ENCODE assay signal across 25 mouse cellular contexts in genomic region chr17:23825591-23825990, GRCm38 (mm10). TPM values are rescaled to one million over a fixed set of nuclear protein-coding genes. Genes with fewer than 3 reads are reported as not detected.
A peak's percentile ranks its signal among the peaks of the same experiment; 100 is the strongest.
DNase-seq lines count a peak whose midpoint lies in the region; ATAC-seq and TF ChIP-seq lines count a peak whose summit lies in the region.
"Had no signal": no experiment of that assay in that cellular context is flagged by ENCODE, and none has a peak within 500 bp of the region (broad histone marks: within the 10 kb centered on the region; RNA-seq: fewer than 3 reads in every experiment).

No protein-coding gene starts in this region.

- DNase-seq in gastrocnemius, adult 2 months: no peak
- no peak for DNase-seq in gastrocnemius, adult 8-10 months (ENCODE audit: low spot score in 2 of 2)
- no peak for DNase-seq in neural tube, embryonic 10.5 days (ENCODE audit: extremely low spot score, low spot score)
- DNase-seq in induced T-regulatory cell, adult 2 months (ENCODE audit: low read depth): peak; percentile 21
- DNase-seq in adrenal gland, adult 8-10 months: no peak
- DNase-seq in left cerebral cortex, adult 18-20 months (ENCODE audit: low spot score in 2 of 2): no peak
- DNase-seq: adrenal gland, adult 2 months; adrenal gland, postnatal 36 days; cerebellum, adult 2 months; cerebellum, postnatal 10 days; embryo, embryonic 11 days; gastrocnemius, postnatal 14 days had no signal

- peak overlapping the region; percentile 5; the same call in 1 of the 2 replicates for H3K4me3 ChIP-seq in gastrocnemius, adult 2 months
- H3K4me3 ChIP-seq in neural tube, embryonic 15.5 days (replicated peaks): no peak overlapping the region
- H3K4me3 ChIP-seq: embryonic facial prominence, embryonic 15.5 days; erythroblast, embryonic 14.5 days; forebrain, embryonic 10.5 days; heart, embryonic 12.5 days; hindbrain, embryonic 10.5 days had no signal

- peak overlapping the region; percentile 78 for H3K27ac ChIP-seq in gastrocnemius, adult 2 months
- 0 out of 2 replicates have a peak overlapping the region, but pooled peaks have one; percentile 5 for H3K27ac ChIP-seq in neural tube, embryonic 15.5 days (replicated peaks)
- H3K27ac ChIP-seq: embryonic facial prominence, embryonic 15.5 days; forebrain, embryonic 10.5 days; hindbrain, embryonic 10.5 days had no signal

- no peak overlapping the region for H3K4me2 ChIP-seq in neural tube, embryonic 15.5 days
- H3K4me2 ChIP-seq: embryonic facial prominence, embryonic 15.5 days; heart, embryonic 12.5 days had no signal

- H3K27me3 ChIP-seq in neural tube, embryonic 15.5 days (replicated peaks): no peaks in the 10 kb centered on the region
- H3K27me3 ChIP-seq: embryonic facial prominence, embryonic 15.5 days had no signal

- intact Hi-C loops in gastrocnemius, adult 2 months (cut with DNase I): no loop called here

- no peak for TF ChIP-seq CTCF in gastrocnemius, adult 2 months (IDR thresholded peaks at IDR 0.05)

- ATAC-seq in neural tube, embryonic 15.5 days (ENCODE audit: low FRiP score): no peak
- ATAC-seq: forebrain, embryonic 14.5 days; hindbrain, embryonic 16.5 days had no signal

- H3K9me3 ChIP-seq in neural tube, embryonic 15.5 days (replicated peaks): no peaks in the 10 kb centered on the region
- H3K9me3 ChIP-seq: embryonic facial prominence, embryonic 15.5 days; heart, embryonic 12.5 days had no signal

- 88% methylated on average over 4 of the region's 4 CpGs for WGBS in neural tube, embryonic 15.5 days

- H3K4me1 ChIP-seq in neural tube, embryonic 15.5 days: peaks cover 30% of the 10 kb centered on the region

- H3K9ac ChIP-seq in neural tube, embryonic 15.5 days (replicated peaks): no peak overlapping the region
- H3K9ac ChIP-seq: embryonic facial prominence, embryonic 15.5 days; heart, embryonic 12.5 days had no signal

- peaks cover 67% of the 10 kb centered on the region for H3K36me3 ChIP-seq in neural tube, embryonic 15.5 days

RNA-seq across cellular contexts. Expression of gene Elob, which starts 3.3 kb away (rescaled TPM):
- 100 to 1,000 TPM; 296 to 351 TPM for total RNA-seq in gastrocnemius, adult 2 months (2021)
- total RNA-seq in gastrocnemius, adult 8-10 months (2022): 100 to 1,000 TPM; 403 to 511 (median 426) TPM
- polyA plus RNA-seq in neural tube, embryonic 15.5 days (2015; fragmentation: Nextera tagmentation; extraction: Ambion mirVana): 1,232 and 1,344 TPM in 2 replicates
- total RNA-seq in adrenal gland, adult 8-10 months (2022): 100 to 1,000 TPM; 365 to 430 (median 403) TPM
- 100 to 1,000 TPM; 359 to 364 TPM for total RNA-seq in left cerebral cortex, adult 18-20 months (2021)

RNA-seq across cellular contexts. Expression of gene Prss33, which starts 10.3 kb away (rescaled TPM):
- total RNA-seq in gastrocnemius, adult 2 months (2021): not detected
- not detected for total RNA-seq in gastrocnemius, adult 8-10 months (2022)
- not detected in 2 replicates for polyA plus RNA-seq in neural tube, embryonic 15.5 days (2015; fragmentation: Nextera tagmentation; extraction: Ambion mirVana)
- total RNA-seq in adrenal gland, adult 8-10 months (2022): not detected
- total RNA-seq in left cerebral cortex, adult 18-20 months (2021): not detected
- total RNA-seq: adrenal gland, adult 2 months; adrenal gland, postnatal 36 days; gastrocnemius, postnatal 14 days; granulocyte monocyte progenitor cell, adult 5-6 weeks; heart, adult 8-10 months; heart, postnatal 25 days had no signal
- polyA plus RNA-seq: embryonic facial prominence, embryonic 11.5 days; erythroblast, embryonic 14.5 days; forebrain, embryonic 10.5 days; forebrain, embryonic 14.5 days; heart, embryonic 12.5 days; heart, embryonic 16.5 days; hindbrain, embryonic 10.5 days; hindbrain, embryonic 16.5 days had no signal

RNA-seq across cellular contexts. Expression of gene Prss32, which starts 18.1 kb away (rescaled TPM):
- not detected for total RNA-seq in gastrocnemius, adult 2 months (2021)
- total RNA-seq in gastrocnemius, adult 8-10 months (2022): not detected
- polyA plus RNA-seq in neural tube, embryonic 15.5 days (2015; fragmentation: Nextera tagmentation; extraction: Ambion mirVana): 0.50 and 1.1 TPM in 2 replicates
- total RNA-seq in adrenal gland, adult 8-10 months (2022): not detected
- not detected for total RNA-seq in left cerebral cortex, adult 18-20 months (2021)
- total RNA-seq: adrenal gland, adult 2 months; adrenal gland, postnatal 36 days; gastrocnemius, postnatal 14 days; granulocyte monocyte progenitor cell, adult 5-6 weeks; heart, adult 8-10 months; heart, postnatal 25 days had no signal
- polyA plus RNA-seq: adrenal gland, adult 2 months; cerebellum, adult 2 months; embryonic facial prominence, embryonic 11.5 days; forebrain, embryonic 10.5 days; forebrain, embryonic 14.5 days; heart, embryonic 12.5 days; hindbrain, embryonic 10.5 days; hindbrain, embryonic 16.5 days had no signal

RNA-seq across cellular contexts. Expression of gene Prss41, which starts 18.4 kb away (rescaled TPM):
- total RNA-seq in gastrocnemius, adult 2 months (2021): not detected
- under 1 TPM in 2 of 4 experiments, not detected in 2; 0.68 to 0.85 TPM for total RNA-seq in gastrocnemius, adult 8-10 months (2022)
- 1.9 and 2.0 TPM in 2 replicates for polyA plus RNA-seq in neural tube, embryonic 15.5 days (2015; fragmentation: Nextera tagmentation; extraction: Ambion mirVana)
- 1 to 10 TPM in 3 of 4 experiments, under 1 TPM in 1; 0.56 to 1.8 (median 1.4) TPM for total RNA-seq in adrenal gland, adult 8-10 months (2022)
- 1 to 10 TPM; 1.6 to 2.1 TPM for total RNA-seq in left cerebral cortex, adult 18-20 months (2021)
- total RNA-seq: granulocyte monocyte progenitor cell, adult 5-6 weeks; heart, postnatal 25 days had no signal
- polyA plus RNA-seq: heart, embryonic 12.5 days had no signal

RNA-seq across cellular contexts. Expression of gene Srrm2, which starts 35.3 kb away (rescaled TPM):
- 100 to 1,000 TPM; 178 to 227 TPM for total RNA-seq in gastrocnemius, adult 2 months (2021)
- 100 to 1,000 TPM; 152 to 180 (median 170) TPM for total RNA-seq in gastrocnemius, adult 8-10 months (2022)
- 479 and 502 TPM in 2 replicates for polyA plus RNA-seq in neural tube, embryonic 15.5 days (2015; fragmentation: Nextera tagmentation; extraction: Ambion mirVana)
- total RNA-seq in adrenal gland, adult 8-10 months (2022): 1,000 to 10,000 TPM in 1 of 4 experiments, 100 to 1,000 TPM in 3; 612 to 1,355 (median 855) TPM
- total RNA-seq in left cerebral cortex, adult 18-20 months (2021): 100 to 1,000 TPM; 548 to 585 TPM
